Mouse (Mus musculus) A20 (cell line): ENCODE measurements around the gene Utp15.
A peak's percentile ranks its signal among the peaks of the same experiment; 100 is the strongest.

Experiments
- DNase-seq: peaks from one replicate; pipeline ENCODE4 v3.0.0-alpha.2; 2011; ENCODE audit warnings: low read depth, low spot score

Utp15 gene

GRCm38 (mm10) chr13:98262636-98263457, at the start of gene Utp15, which contains the start of gene Ankra2:
TSS of gene Utp15 (minus strand) at chr13:98263041.
TSS of gene Ankra2 (plus strand) at chr13:98263074.
- DNase-seq, result peak; percentile 98

DNA sequence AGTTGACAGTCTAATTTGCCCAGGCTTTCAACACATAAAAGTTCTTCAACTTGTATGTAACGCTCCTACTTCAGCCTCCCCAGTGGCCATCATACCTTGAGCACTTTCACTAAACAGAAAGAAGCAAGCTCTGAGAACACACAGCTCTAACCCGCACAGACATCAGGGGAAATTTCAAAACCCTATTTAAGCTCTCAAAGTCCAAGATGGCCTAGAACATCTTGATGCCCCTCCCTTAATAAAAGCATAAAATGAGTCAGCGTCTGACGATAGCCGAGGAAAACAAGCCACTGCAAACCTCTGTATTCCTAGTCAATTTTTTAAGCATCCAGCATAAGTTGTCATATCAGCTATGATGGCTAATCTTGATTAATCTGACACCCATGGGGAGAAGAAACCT, 48.8 kb upstream of the Utp15 start:
- no peak for DNase-seq

GRCm38 (mm10) chr13:98308724-98309123, 45.9 kb upstream of the Utp15 start:
- DNase-seq, result no peak

DNA sequence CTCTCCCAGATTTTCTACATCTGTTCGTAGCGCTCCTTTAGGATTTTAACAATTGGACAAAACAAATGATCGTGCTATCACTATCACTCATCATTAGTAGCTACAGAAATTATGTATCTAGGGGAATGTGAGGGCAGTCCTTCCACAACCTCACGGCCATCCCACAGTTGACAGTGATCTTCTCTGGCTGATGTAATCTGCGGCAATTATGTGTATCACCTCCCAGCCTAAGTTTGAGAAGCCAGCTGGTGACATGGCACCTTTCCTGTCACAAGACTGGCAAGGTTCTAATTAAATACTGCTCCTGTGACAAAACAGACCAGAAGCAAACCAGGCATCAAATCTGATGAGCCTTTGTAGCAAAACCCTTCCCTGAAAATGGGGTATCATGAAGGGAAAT, 45.2 kb upstream of the Utp15 start:
- no peak for DNase-seq

GRCm38 (mm10) chr13:98306852-98307475, 44.1 kb upstream of the Utp15 start:
- DNase-seq, result no peak

GRCm38 (mm10) chr13:98306393-98306792, 43.6 kb upstream of the Utp15 start:
- no peak for DNase-seq

DNA sequence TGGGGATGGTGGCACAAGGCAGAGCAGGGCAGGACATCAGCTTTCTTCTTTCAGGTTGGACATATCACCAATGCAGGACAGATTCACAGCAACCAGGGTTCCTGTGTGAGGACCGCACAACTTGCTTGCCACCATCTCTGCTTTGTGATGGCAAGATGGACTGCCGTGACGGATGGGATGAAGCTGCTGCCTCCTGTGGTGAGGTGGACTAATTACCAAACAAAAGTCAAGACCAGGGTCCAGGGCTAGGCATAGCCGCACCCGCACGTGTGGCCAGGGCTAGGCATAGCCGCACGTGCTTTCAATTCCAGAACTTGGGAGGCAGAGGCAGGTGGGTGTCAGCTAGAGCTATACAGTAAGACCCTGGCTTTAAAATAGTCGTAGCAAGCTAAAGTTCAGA, 42.4 kb upstream of the Utp15 start:
- DNase-seq, result no peak

- DNase-seq, result peak; percentile 66
Measured at GRCm38 (mm10) chr13:98298833-98299758, 36.3 kb upstream of the Utp15 start.

GRCm38 (mm10) chr13:98297883-98298482, 35.1 kb upstream of the Utp15 start:
- peak; percentile 34 for DNase-seq

GRCm38 (mm10) chr13:98296072-98296471, 33.2 kb upstream of the Utp15 start:
- DNase-seq, result no peak

DNA sequence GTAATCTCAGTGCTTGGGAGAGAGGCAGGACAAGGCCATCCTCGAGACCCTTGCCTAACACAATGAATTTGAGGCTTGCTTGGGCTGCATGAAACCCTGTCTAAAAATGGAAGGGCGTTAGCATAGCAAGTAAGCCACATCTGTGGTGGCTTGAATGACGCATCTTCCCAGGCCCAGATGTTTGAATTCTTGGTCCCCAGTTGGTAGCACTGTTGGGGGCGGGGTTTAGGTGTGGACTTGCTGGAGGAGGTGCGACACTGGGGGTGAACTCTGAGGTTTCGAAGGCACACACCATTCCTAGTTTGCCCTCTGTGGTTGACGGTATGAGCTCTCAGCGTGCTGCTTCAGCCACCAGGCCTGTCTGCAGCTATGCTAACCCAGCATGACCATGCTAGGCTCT, 28.9 kb upstream of the Utp15 start:
- DNase-seq, result no peak

- DNase-seq, result peak; percentile 31
Measured at GRCm38 (mm10) chr13:98290719-98291118, 27.9 kb upstream of the Utp15 start.

DNA sequence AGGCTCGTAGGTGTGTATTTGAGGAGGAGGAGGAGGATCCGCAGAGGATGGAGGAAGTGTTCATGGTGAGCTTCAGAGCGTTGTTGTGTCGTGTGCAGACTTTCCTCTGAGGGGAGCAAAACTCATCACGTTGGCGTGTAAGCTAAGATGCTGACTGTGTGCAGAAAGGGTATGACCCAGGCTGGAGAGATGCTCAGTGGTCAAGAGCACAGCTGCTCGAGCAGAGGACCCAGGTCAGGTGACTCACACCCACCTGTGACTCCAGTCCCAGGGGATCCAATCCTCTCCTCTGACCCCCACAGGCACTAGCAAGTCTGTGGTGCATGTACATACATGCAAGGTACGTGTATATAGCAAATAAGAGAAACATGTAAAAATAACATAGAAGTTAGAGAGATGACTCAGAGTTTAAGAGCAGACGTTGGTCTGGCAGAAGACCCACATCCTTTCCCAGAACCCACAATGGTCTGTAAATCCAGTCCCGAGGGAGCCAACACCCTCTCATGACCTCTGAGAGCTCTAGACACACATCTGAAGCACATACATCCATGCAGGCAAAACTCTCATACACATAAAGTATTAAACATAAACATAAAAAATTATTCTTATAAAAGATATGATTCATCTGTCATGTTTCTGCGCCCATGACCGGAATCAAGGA, 18.3 kb upstream of the Utp15 start:
- no peak for DNase-seq

- no peak for DNase-seq
Measured at GRCm38 (mm10) chr13:98279686-98280085, 16.8 kb upstream of the Utp15 start, which contains the start of gene Gm21976. TSS of gene Gm21976 (plus strand) at chr13:98279887.

DNA sequence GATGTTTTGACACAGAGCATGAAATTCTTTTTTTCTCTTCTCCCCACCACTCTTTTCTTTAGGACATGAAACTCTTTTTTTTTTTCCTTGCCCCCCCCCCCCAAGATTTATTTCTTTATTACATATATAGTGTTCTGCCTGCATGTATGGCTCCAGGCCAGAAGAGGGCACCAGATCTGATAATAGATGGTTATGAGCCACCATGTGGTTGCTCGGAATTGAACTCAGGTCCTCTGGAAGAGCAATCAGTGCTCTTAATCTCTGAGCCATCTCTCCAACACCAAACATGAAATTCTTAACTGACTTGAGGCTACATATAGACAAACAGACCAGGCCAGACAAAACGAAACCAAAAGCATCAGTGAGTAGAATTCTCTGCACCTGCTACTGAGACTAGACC, 14.7 kb upstream of the Utp15 start:
- peak; percentile 44 for DNase-seq

- no peak for DNase-seq
Measured at GRCm38 (mm10) chr13:98276253-98276652, 13.4 kb upstream of the Utp15 start.

- DNase-seq, result no peak
Measured at GRCm38 (mm10) chr13:98275646-98276045, 12.8 kb upstream of the Utp15 start.

- no peak for DNase-seq
Measured at GRCm38 (mm10) chr13:98274023-98274422, 11.2 kb upstream of the Utp15 start.

- peak; percentile 7 for DNase-seq
Measured at GRCm38 (mm10) chr13:98264111-98264510, 1.3 kb upstream of the Utp15 start.

DNA sequence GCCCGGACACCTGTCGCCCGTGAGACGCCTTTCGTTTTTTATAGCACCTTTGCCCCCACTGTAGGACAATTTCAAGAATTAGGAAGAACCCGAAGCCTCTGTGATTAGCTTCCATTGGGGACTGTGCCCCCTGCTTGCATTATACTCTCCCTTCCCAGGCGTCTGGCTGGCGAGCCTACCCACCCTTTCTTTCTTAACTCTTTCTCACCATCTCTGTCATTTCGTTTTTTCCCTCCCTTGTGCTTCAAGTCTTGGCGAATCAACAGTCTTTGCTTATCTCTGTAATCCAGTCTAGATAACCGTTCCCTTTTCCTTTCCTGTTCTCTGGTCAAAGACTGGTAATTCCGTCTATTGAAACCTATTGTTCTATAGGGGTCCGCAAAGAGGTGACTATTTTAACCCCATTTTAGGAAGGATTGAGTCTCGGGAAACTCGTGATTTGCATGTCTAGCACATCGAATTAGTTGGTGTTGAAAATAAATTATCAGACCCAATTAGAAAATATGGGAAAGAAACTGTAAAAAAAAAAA, 682 bp upstream of the Utp15 start:
- no peak for DNase-seq

GRCm38 (mm10) chr13:98254921-98255320, 7.9 kb downstream of the Utp15 start:
- no peak for DNase-seq
